Mouse (Mus musculus) limb, embryonic 11.5 days (tissue): ENCODE measurements around the gene Pbxip1. TPM values are rescaled to one million over a fixed set of nuclear protein-coding genes. Genes with fewer than 3 reads are reported as not detected.

ENCODE experiments used
- ATAC-seq: fragments of 200-750 bp; cut with Nextera tagmentation; 2 replicates; pipeline ENCODE4 v1.8.0; 2017; ENCODE audit warnings: low read depth; ENCODE audit not compliant: insufficient number of reproducible peaks, low FRiP score, low TSS enrichment
- DNase-seq: peaks from one replicate; pipeline ENCODE4 v3.0.0-alpha.2; 2015; ENCODE audit warnings: low spot score
- H3K27ac ChIP-seq: fragments of 300-500 bp; sonication (generic); replicated peaks from 2 replicates; pipeline ENCODE4 v1.5.1; 2014; ENCODE audit warnings: low read depth, mild to moderate bottlenecking, low read length
- H3K27me3 ChIP-seq: fragments of 300-500 bp; sonication (generic); 2 replicates; pipeline ENCODE4 v1.6.1; 2014; ENCODE audit warnings: mild to moderate bottlenecking, low read length, mixed read lengths; ENCODE audit not compliant: control insufficient read depth, insufficient read depth
- H3K36me3 ChIP-seq: fragments of 300-500 bp; sonication (generic); 2 replicates; pipeline ENCODE4 v1.6.1; 2014; ENCODE audit warnings: mild to moderate bottlenecking, low read length, moderate library complexity, mixed read lengths; ENCODE audit not compliant: control insufficient read depth, insufficient read depth
- H3K4me1 ChIP-seq: fragments of 300-500 bp; sonication (generic); 2 replicates; pipeline ENCODE4 v1.6.1; 2014; ENCODE audit warnings: low read length, mixed read lengths; ENCODE audit not compliant: control insufficient read depth, insufficient read depth
- H3K4me2 ChIP-seq: fragments of 300-500 bp; sonication (generic); 2 replicates; pipeline ENCODE4 v1.6.1; 2014; ENCODE audit warnings: low read depth, mild to moderate bottlenecking, moderate library complexity; ENCODE audit not compliant: severe bottlenecking
- H3K4me3 ChIP-seq: fragments of 300-500 bp; sonication (generic); 2 replicates; pipeline ENCODE4 v1.5.1; 2014; ENCODE audit warnings: low read depth, low read length
- H3K9ac ChIP-seq: fragments of 300-500 bp; sonication (generic); 2 replicates; pipeline ENCODE4 v1.6.1; 2014; ENCODE audit warnings: mild to moderate bottlenecking, low read length
- H3K9me3 ChIP-seq: fragments of 300-500 bp; sonication (generic); 2 replicates; pipeline ENCODE4 v1.6.1; 2016; ENCODE audit warnings: low read length; ENCODE audit not compliant: control insufficient read depth
- WGBS: fragments of 180-500 bp; shearing (Covaris S2); extraction: QIAGEN DNeasy Blood & Tissue Kit; methylation state at CpG from one replicate; pipeline ENCODE4 v1.1.7; 2014; 5-methylcytosine and 5-hydroxymethylcytosine counted together
- polyA plus RNA-seq: library from polyadenylated mRNA; unstranded; fragments of >200 nt; fragmentation: Nextera tagmentation; extraction: Ambion mirVana; gene quantifications from 2 replicates; pipeline ENCODE4 v1.2.1, GENCODE M21; 2014

The Pbxip1 gene
- polyA plus RNA-seq, 1 experiment from 2014 or later, result 11.5 TPM

GRCm38 (mm10) chr3:89472280-89472679 lies 35.8 kb downstream of the Pbxip1 start:
- Histone ChIP-seq H3K4me1 (no peaks in the 10 kb centered on the region), H3K36me3 (no peaks in the 10 kb centered on the region), H3K4me3 (no peak overlapping the region), H3K9me3 (no peaks in the 10 kb centered on the region), H3K4me2 (no peak overlapping the region), H3K27ac (no peak overlapping the region), H3K9ac (no peak overlapping the region), H3K27me3 (no peaks in the 10 kb centered on the region)
- no peak for DNase-seq
- no peak for ATAC-seq
- WGBS, result 85% methylated on average over 7 of the region's 7 CpGs

- DNase-seq, result no peak
- no peaks in the 10 kb centered on the region for H3K9me3 ChIP-seq
- no peak for ATAC-seq
- no peaks in the 10 kb centered on the region for H3K4me1 ChIP-seq
- no peak overlapping the region for H3K4me3 ChIP-seq
- no peak overlapping the region for H3K9ac ChIP-seq
- H3K27ac ChIP-seq, result no peak overlapping the region
- 72% methylated on average over 6 of the region's 6 CpGs for WGBS
- no peak overlapping the region for H3K4me2 ChIP-seq
- H3K27me3 ChIP-seq, result no peaks in the 10 kb centered on the region
- H3K36me3 ChIP-seq, result no peaks in the 10 kb centered on the region
These were observed 37.3 kb downstream of the Pbxip1 start for GRCm38 (mm10) chr3:89473838-89474237.

- H3K4me2 ChIP-seq, result no peak overlapping the region
- 79% methylated on average over 6 of the region's 6 CpGs for WGBS
These were observed 42.5 kb downstream of the Pbxip1 start for GRCm38 (mm10) chr3:89479055-89479454.

GRCm38 (mm10) chr3:89481488-89481887 lies 45.0 kb downstream of the Pbxip1 start:
- DNase-seq, result peak; percentile 49
- 38% methylated on average over 2 of the region's 2 CpGs for WGBS
- H3K9ac ChIP-seq, result no peak overlapping the region

More at GRCm38 (mm10) chr3:89479055-89479454, 42.5 kb downstream of the Pbxip1 start:
- Histone ChIP-seq H3K27me3 (no peaks in the 10 kb centered on the region), H3K4me1 (no peaks in the 10 kb centered on the region), H3K4me3 (no peak overlapping the region), H3K9me3 (no peaks in the 10 kb centered on the region), H3K9ac (no peak overlapping the region), H3K36me3 (no peaks in the 10 kb centered on the region), H3K27ac (no peak overlapping the region)
- DNase-seq (no peak), ATAC-seq (no peak)

GRCm38 (mm10) chr3:89482249-89482648 lies 45.7 kb downstream of the Pbxip1 start:
- Histone ChIP-seq H3K9ac (no peak overlapping the region), H3K4me1 (no peaks in the 10 kb centered on the region), H3K27ac (no peak overlapping the region), H3K27me3 (no peaks in the 10 kb centered on the region), H3K4me3 (no peak overlapping the region), H3K36me3 (no peaks in the 10 kb centered on the region), H3K4me2 (no peak overlapping the region), H3K9me3 (no peaks in the 10 kb centered on the region)
- no peak for ATAC-seq
- DNase-seq, result no peak
- WGBS, result 87% methylated on average over 5 of the region's 5 CpGs

More at GRCm38 (mm10) chr3:89481488-89481887, 45.0 kb downstream of the Pbxip1 start:
- Histone ChIP-seq H3K4me3 (no peak overlapping the region), H3K27ac (no peak overlapping the region), H3K27me3 (no peaks in the 10 kb centered on the region), H3K4me1 (no peaks in the 10 kb centered on the region), H3K9me3 (no peaks in the 10 kb centered on the region), H3K36me3 (no peaks in the 10 kb centered on the region), H3K4me2 (no peak overlapping the region)
- ATAC-seq, result no peak

- H3K9me3 ChIP-seq, result no peaks in the 10 kb centered on the region
- no peaks in the 10 kb centered on the region for H3K27me3 ChIP-seq
- H3K27ac ChIP-seq, result no peak overlapping the region
- ATAC-seq (peak; percentile 78), DNase-seq (peak; percentile 87)
- H3K4me2 ChIP-seq, result peak overlapping the region; percentile 16; the same call in 1 of the 2 replicates
- H3K36me3 ChIP-seq, result no peaks in the 10 kb centered on the region
- WGBS, result 21% methylated on average over 24 of the region's 24 CpGs
- no peaks in the 10 kb centered on the region for H3K4me1 ChIP-seq
- no peak overlapping the region for H3K4me3 ChIP-seq
- H3K9ac ChIP-seq, result no peak overlapping the region
These were observed 48.4 kb downstream of the Pbxip1 start for GRCm38 (mm10) chr3:89484766-89485524.

- no peak overlapping the region for H3K4me3 ChIP-seq
- no peaks in the 10 kb centered on the region for H3K4me1 ChIP-seq
- no peaks in the 10 kb centered on the region for H3K27me3 ChIP-seq
- no peak overlapping the region for H3K27ac ChIP-seq
- ATAC-seq, result no peak
- H3K9me3 ChIP-seq, result no peaks in the 10 kb centered on the region
- 87% methylated on average over 8 of the region's 8 CpGs for WGBS
- no peak for DNase-seq
- no peak overlapping the region for H3K4me2 ChIP-seq
- H3K9ac ChIP-seq, result no peak overlapping the region
- H3K36me3 ChIP-seq, result no peaks in the 10 kb centered on the region
These were observed 49.6 kb downstream of the Pbxip1 start for GRCm38 (mm10) chr3:89486111-89486510.

- Histone ChIP-seq H3K27me3 (no peaks in the 10 kb centered on the region), H3K36me3 (no peaks in the 10 kb centered on the region), H3K27ac (no peak overlapping the region), H3K4me1 (no peaks in the 10 kb centered on the region), H3K9ac (peak overlapping the region; percentile 17; the same call in 1 of the 2 replicates), H3K4me3 (no peak overlapping the region), H3K4me2 (no peak overlapping the region), H3K9me3 (no peaks in the 10 kb centered on the region)
- WGBS, result 73% methylated on average over 20 of the region's 20 CpGs
- ATAC-seq (no peak), DNase-seq (no peak)
These were observed 50.6 kb downstream of the Pbxip1 start for GRCm38 (mm10) chr3:89486916-89487702.
